Mouse (Mus musculus): ENCODE measurements around the gene Stam. TPM values are rescaled to one million over a fixed set of nuclear protein-coding genes. Genes with fewer than 3 reads are reported as not detected.
A peak's percentile ranks its signal among the peaks of the same experiment; 100 is the strongest.
"Not testable (repeated sequence)": the region's sequence is repeated elsewhere in the genome, so short reads cannot be mapped to it uniquely, and the experiment has no call there.

Gene Stam
- total and polyA plus RNA-seq, 2 experiments, result 15.6 to 15.8 TPM

- Histone ChIP-seq H3K36me3 (ENCODE audit: control insufficient read depth, insufficient read depth, low read length) (no peaks in the 10 kb centered on the region), H3K9ac (ENCODE audit: low read depth, low read length) (no peak overlapping the region), H3K4me1 (ENCODE audit: control insufficient read depth, insufficient read depth, low read length) (no peaks in the 10 kb centered on the region), H3K4me3 (ENCODE audit: insufficient read depth, low read depth, low read length) (no peak overlapping the region), H3K79me2 (ENCODE audit: control insufficient read depth, insufficient read depth, low read length) (no peaks in the 10 kb centered on the region), H3K27me3 (ENCODE audit: control insufficient read depth, insufficient read depth, low read length) (no peaks in the 10 kb centered on the region), H3K27ac (replicated peaks; ENCODE audit: insufficient read depth, low read depth, low read length) (no peak overlapping the region)
- WGBS, result 66% methylated on average over 2 of the region's 2 CpGs
- no peak for DNase-seq (ENCODE audit: extremely low read depth, low read depth, low spot score)
- TF ChIP-seq POLR2A (IDR thresholded peaks at IDR 0.05; ENCODE audit: extremely low read depth, insufficient read depth, low read length) (no peak), CTCF (IDR thresholded peaks at IDR 0.05; ENCODE audit: low read depth, low read length) (no peak)
These were observed 102.7 kb downstream of the Stam start for GRCm38 (mm10) chr2:14176460-14177193.

- H3K36me3 ChIP-seq (ENCODE audit: control insufficient read depth, insufficient read depth, low read length), result no peaks in the 10 kb centered on the region
- TF ChIP-seq CTCF (IDR thresholded peaks at IDR 0.05; ENCODE audit: low read depth, low read length), result no peak
- TF ChIP-seq POLR2A (IDR thresholded peaks at IDR 0.05; ENCODE audit: extremely low read depth, insufficient read depth, low read length), result no peak
- no peak overlapping the region for H3K9ac ChIP-seq (ENCODE audit: low read depth, low read length)
- H3K27ac ChIP-seq (replicated peaks; ENCODE audit: insufficient read depth, low read depth, low read length), result no peak overlapping the region
- no peaks in the 10 kb centered on the region for H3K4me1 ChIP-seq (ENCODE audit: control insufficient read depth, insufficient read depth, low read length)
- DNase-seq (ENCODE audit: extremely low read depth, low read depth, low spot score), result no peak
- H3K79me2 ChIP-seq (ENCODE audit: control insufficient read depth, insufficient read depth, low read length), result no peaks in the 10 kb centered on the region
- H3K27me3 ChIP-seq (ENCODE audit: control insufficient read depth, insufficient read depth, low read length), result no peaks in the 10 kb centered on the region; the same call in 1 of the 2 replicates
- no peak overlapping the region for H3K4me3 ChIP-seq (ENCODE audit: insufficient read depth, low read depth, low read length)
These were observed 110.5 kb downstream of the Stam start for GRCm38 (mm10) chr2:14184375-14184774.

- Histone ChIP-seq H3K79me2 (ENCODE audit: control insufficient read depth, insufficient read depth, low read length) (no peaks in the 10 kb centered on the region), H3K4me1 (ENCODE audit: control insufficient read depth, insufficient read depth, low read length) (no peaks in the 10 kb centered on the region), H3K9ac (ENCODE audit: low read depth, low read length) (no peak overlapping the region), H3K36me3 (ENCODE audit: control insufficient read depth, insufficient read depth, low read length) (no peaks in the 10 kb centered on the region), H3K27me3 (ENCODE audit: control insufficient read depth, insufficient read depth, low read length) (no peaks in the 10 kb centered on the region), H3K4me3 (ENCODE audit: insufficient read depth, low read depth, low read length) (no peak overlapping the region), H3K27ac (replicated peaks; ENCODE audit: insufficient read depth, low read depth, low read length) (no peak overlapping the region)
- no peak for DNase-seq (ENCODE audit: extremely low read depth, low read depth, low spot score)
- TF ChIP-seq POLR2A (IDR thresholded peaks at IDR 0.05; ENCODE audit: extremely low read depth, insufficient read depth, low read length) (no peak), CTCF (IDR thresholded peaks at IDR 0.05; ENCODE audit: low read depth, low read length) (no peak)
- WGBS, result 76% methylated on average over 4 of the region's 4 CpGs
These were observed 116.8 kb downstream of the Stam start for GRCm38 (mm10) chr2:14190684-14191083.

- Histone ChIP-seq H3K79me2 (ENCODE audit: control insufficient read depth, insufficient read depth, low read length) (no peaks in the 10 kb centered on the region), H3K27me3 (ENCODE audit: control insufficient read depth, insufficient read depth, low read length) (no peaks in the 10 kb centered on the region), H3K4me1 (ENCODE audit: control insufficient read depth, insufficient read depth, low read length) (no peaks in the 10 kb centered on the region), H3K4me3 (ENCODE audit: insufficient read depth, low read depth, low read length) (no peak overlapping the region), H3K27ac (replicated peaks; ENCODE audit: insufficient read depth, low read depth, low read length) (no peak overlapping the region), H3K9ac (ENCODE audit: low read depth, low read length) (no peak overlapping the region), H3K36me3 (ENCODE audit: control insufficient read depth, insufficient read depth, low read length) (no peaks in the 10 kb centered on the region)
- 81% methylated on average over 4 of the region's 4 CpGs for WGBS
- no peak for DNase-seq (ENCODE audit: extremely low read depth, low read depth, low spot score)
- TF ChIP-seq CTCF (IDR thresholded peaks at IDR 0.05; ENCODE audit: low read depth, low read length) (no peak), POLR2A (IDR thresholded peaks at IDR 0.05; ENCODE audit: extremely low read depth, insufficient read depth, low read length) (no peak)
These were observed 117.7 kb downstream of the Stam start for GRCm38 (mm10) chr2:14191601-14192000.

- no peaks in the 10 kb centered on the region for H3K4me1 ChIP-seq (ENCODE audit: control insufficient read depth, insufficient read depth, low read length)
- no peaks in the 10 kb centered on the region for H3K79me2 ChIP-seq (ENCODE audit: control insufficient read depth, insufficient read depth, low read length)
- no peaks in the 10 kb centered on the region for H3K36me3 ChIP-seq (ENCODE audit: control insufficient read depth, insufficient read depth, low read length)
- TF ChIP-seq CTCF (IDR thresholded peaks at IDR 0.05; ENCODE audit: low read depth, low read length) (no peak), POLR2A (IDR thresholded peaks at IDR 0.05; ENCODE audit: extremely low read depth, insufficient read depth, low read length) (no peak)
- DNase-seq (ENCODE audit: extremely low read depth, low read depth, low spot score), result peak; percentile 16
- no peak overlapping the region for H3K27ac ChIP-seq (replicated peaks; ENCODE audit: insufficient read depth, low read depth, low read length)
- no peak overlapping the region for H3K4me3 ChIP-seq (ENCODE audit: insufficient read depth, low read depth, low read length)
- H3K9ac ChIP-seq (ENCODE audit: low read depth, low read length), result no peak overlapping the region
- H3K27me3 ChIP-seq (ENCODE audit: control insufficient read depth, insufficient read depth, low read length), result no peaks in the 10 kb centered on the region
- 82% methylated on average over 6 of the region's 6 CpGs for WGBS
These were observed 118.1 kb downstream of the Stam start for GRCm38 (mm10) chr2:14192046-14192445.

- H3K9ac ChIP-seq (ENCODE audit: low read depth, low read length); H3K79me2 ChIP-seq (ENCODE audit: control insufficient read depth, insufficient read depth, low read length); H3K27ac ChIP-seq (replicated peaks; ENCODE audit: insufficient read depth, low read depth, low read length); H3K4me1 ChIP-seq (ENCODE audit: control insufficient read depth, insufficient read depth, low read length); DNase-seq (ENCODE audit: extremely low read depth, low read depth, low spot score); H3K27me3 ChIP-seq (ENCODE audit: control insufficient read depth, insufficient read depth, low read length); H3K4me3 ChIP-seq (ENCODE audit: insufficient read depth, low read depth, low read length); H3K36me3 ChIP-seq (ENCODE audit: control insufficient read depth, insufficient read depth, low read length): not testable (repeated sequence)
- WGBS, result 60% methylated on average over 1 of the region's 2 CpGs
These were observed 124.5 kb downstream of the Stam start for GRCm38 (mm10) chr2:14198325-14198903.

Other genes starting within 250 kb of the Stam start
- gene Hacd1, start 18.0 kb upstream of the Stam start, total RNA-seq (2014; rRNA removed), result 29.2 and 30.8 TPM in 2 replicates
- gene Hacd1, start 18.0 kb upstream of the Stam start, polyA plus RNA-seq (2012; rRNA removed), result 16.1 and 25.0 TPM in 2 replicates
- not detected in 2 replicates for gene Tmem236, start 100.4 kb downstream of the Stam start, total RNA-seq (2014; rRNA removed)
- not detected in 2 replicates for gene Tmem236, start 100.4 kb downstream of the Stam start, polyA plus RNA-seq (2012; rRNA removed)
- gene Mrc1, start 155.3 kb downstream of the Stam start, total RNA-seq (2014; rRNA removed), result 42.8 and 49.4 TPM in 2 replicates
- 2.1 and 2.7 TPM in 2 replicates for gene Mrc1, start 155.3 kb downstream of the Stam start, polyA plus RNA-seq (2012; rRNA removed)